23 mouse cellular contexts compared by ENCODE assay signal in the genomic region with DNA sequence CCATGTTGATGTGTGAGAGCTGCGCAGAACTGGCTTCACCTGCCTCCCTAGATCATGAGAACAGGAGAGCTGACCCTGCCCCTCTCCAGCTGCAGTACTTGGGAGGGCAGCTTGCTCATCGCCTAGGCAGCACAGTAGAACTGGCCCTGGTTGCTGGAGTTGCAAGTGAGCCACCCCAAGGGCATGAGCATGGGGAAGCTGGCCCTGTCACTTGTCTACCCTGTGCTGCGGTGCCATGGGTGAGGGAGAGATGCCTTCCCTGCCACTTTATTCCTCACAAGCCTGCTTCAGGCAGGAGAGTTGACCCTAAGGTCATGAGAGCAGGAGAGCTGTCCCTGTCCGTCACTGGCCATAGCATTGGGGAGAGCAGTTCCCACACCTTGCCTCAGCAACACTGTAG.
DNase-seq lines count a peak whose midpoint lies in the region; ATAC-seq lines count a peak whose summit lies in the region.
"Had no signal": no experiment of that assay in that cellular context is flagged by ENCODE, and none has a peak within 500 bp of the region (broad histone marks: within the 10 kb centered on the region; RNA-seq: fewer than 3 reads in every experiment).

No protein-coding gene starts in this region.

- no peak for ATAC-seq in megakaryocyte, adult 5-6 weeks (ENCODE audit: poor library complexity, severe bottlenecking)
- peak; percentile 40; the same call in 1 of the 2 replicates for ATAC-seq in neural tube, embryonic 13.5 days (ENCODE audit: low read depth)
- ATAC-seq in neutrophil, adult 5-6 weeks (ENCODE audit: extremely low read depth, insufficient number of reproducible peaks, low FRiP score, poor library complexity, severe bottlenecking) = 0 out of 2 replicates have a peak, but pooled peaks have one; percentile 6
- no peak for ATAC-seq in kidney, embryonic 16.5 days (ENCODE audit: low FRiP score, low TSS enrichment)
- ATAC-seq: CD4-positive, CD25-positive, alpha-beta regulatory T cell, adult 4 months; forebrain, postnatal 0 days; Patski had no signal

- peaks cover 9% of the 10 kb centered on the region for H3K27me3 ChIP-seq in megakaryocyte, embryonic 14.5 days (replicated peaks)
- no peaks in the 10 kb centered on the region for H3K27me3 ChIP-seq in neural tube, embryonic 13.5 days
- no peaks in the 10 kb centered on the region for H3K27me3 ChIP-seq in kidney, embryonic 16.5 days (ENCODE audit: insufficient read depth, low read length)
- H3K27me3 ChIP-seq: forebrain, embryonic 12.5 days; hindbrain, embryonic 15.5 days; Patski had no signal

- peaks cover 16% of the 10 kb centered on the region for H3K4me1 ChIP-seq in megakaryocyte, embryonic 14.5 days
- peaks cover 10% of the 10 kb centered on the region for H3K4me1 ChIP-seq in neural tube, embryonic 13.5 days (replicated peaks)
- no peaks in the 10 kb centered on the region for H3K4me1 ChIP-seq in kidney, embryonic 16.5 days (ENCODE audit: insufficient read depth, low read length)
- H3K4me1 ChIP-seq: forebrain, embryonic 12.5 days had no signal

- H3K27ac ChIP-seq in neural tube, embryonic 13.5 days (replicated peaks) = no peak overlapping the region
- H3K27ac ChIP-seq in kidney, embryonic 16.5 days (ENCODE audit: low read length) = no peak overlapping the region
- H3K27ac ChIP-seq: forebrain, embryonic 12.5 days; gastrocnemius, adult 2 months; heart, embryonic 10.5 days; hindbrain, embryonic 10.5 days; hindbrain, embryonic 15.5 days had no signal

- peaks cover 4% of the 10 kb centered on the region; the same call in 1 of the 2 replicates for H3K9me3 ChIP-seq in megakaryocyte, embryonic 14.5 days
- H3K9me3 ChIP-seq in neural tube, embryonic 13.5 days = no peaks in the 10 kb centered on the region
- H3K9me3 ChIP-seq in kidney, embryonic 16.5 days (ENCODE audit: low read length) = no peaks in the 10 kb centered on the region
- H3K9me3 ChIP-seq: forebrain, embryonic 12.5 days; heart, embryonic 10.5 days; hindbrain, embryonic 10.5 days; hindbrain, embryonic 15.5 days had no signal

- WGBS in neural tube, embryonic 13.5 days = 91% methylated on average over 4 of the region's 4 CpGs
- 80% methylated on average over 4 of the region's 4 CpGs for WGBS in kidney, embryonic 16.5 days

- intact Hi-C loops in heart, postnatal 36 days (cut with DNase I) = no loop called here

- H3K36me3 ChIP-seq in megakaryocyte, embryonic 14.5 days (replicated peaks; ENCODE audit: low read length) = no peaks in the 10 kb centered on the region
- no peaks in the 10 kb centered on the region; the same call in 1 of the 2 replicates for H3K36me3 ChIP-seq in neural tube, embryonic 13.5 days
- H3K36me3 ChIP-seq in kidney, embryonic 16.5 days (ENCODE audit: insufficient read depth, low read length) = no peaks in the 10 kb centered on the region
- H3K36me3 ChIP-seq: forebrain, embryonic 12.5 days; heart, embryonic 10.5 days; hindbrain, embryonic 10.5 days; hindbrain, embryonic 15.5 days had no signal

- no peak overlapping the region for H3K9ac ChIP-seq in neural tube, embryonic 13.5 days
- no peak overlapping the region for H3K9ac ChIP-seq in kidney, embryonic 16.5 days (replicated peaks; ENCODE audit: low read length)
- H3K9ac ChIP-seq: forebrain, embryonic 12.5 days; forebrain, postnatal 0 days; hindbrain, embryonic 15.5 days had no signal

- H3K4me2 ChIP-seq in neural tube, embryonic 13.5 days = no peak overlapping the region
- H3K4me2 ChIP-seq in kidney, embryonic 16.5 days (replicated peaks; ENCODE audit: low read depth, low read length) = no peak overlapping the region
- H3K4me2 ChIP-seq: forebrain, embryonic 12.5 days; hindbrain, embryonic 15.5 days had no signal

- H3K4me3 ChIP-seq in megakaryocyte, embryonic 14.5 days (replicated peaks) = peak overlapping the region; percentile 16
- no peak overlapping the region for H3K4me3 ChIP-seq in neural tube, embryonic 13.5 days
- H3K4me3 ChIP-seq in kidney, embryonic 16.5 days (ENCODE audit: low read length) = no peak overlapping the region
- H3K4me3 ChIP-seq: forebrain, embryonic 12.5 days; gastrocnemius, adult 2 months; heart, embryonic 10.5 days; hindbrain, embryonic 10.5 days; hindbrain, embryonic 15.5 days had no signal

- peak; percentile 82 for DNase-seq in heart, adult 11 months
- no peak for DNase-seq in heart, postnatal 36 days
- no peak for DNase-seq in neural tube, embryonic 10.5 days (ENCODE audit: extremely low spot score, low spot score)
- DNase-seq: adrenal gland, postnatal 10 days; adrenal gland, postnatal 36 days; cerebellum, adult 18-20 months; cerebellum, adult 9-10 months; cerebellum, postnatal 14 days; forebrain, postnatal 0 days; gastrocnemius, adult 2 months; gastrocnemius, postnatal 14 days; heart, adult 18-20 months had no signal

Comparison
In these comparisons a context has a peak if more than half of its experiments do, and no peak if none do; other contexts are left out.
1. ATAC-seq: peak in neural tube, embryonic 13.5 days (single experiment) and neutrophil, adult 5-6 weeks (single experiment); none in megakaryocyte, adult 5-6 weeks (single experiment) and kidney, embryonic 16.5 days (single experiment).